Mouse (Mus musculus) heart, embryonic 11.5 days (tissue): ENCODE data around the gene Man2a2. TPM values are rescaled to one million over a fixed set of nuclear protein-coding genes. Genes with fewer than 3 reads are reported as not detected.

Source experiments
- ATAC-seq: fragments of 200-750 bp; cut with Nextera tagmentation; replicated peaks from 2 replicates; pipeline ENCODE4 v1.8.0; 2017; ENCODE audit warnings: moderate library complexity; ENCODE audit not compliant: insufficient number of reproducible peaks, low FRiP score, low TSS enrichment
- H3K27ac ChIP-seq: fragments of 300-500 bp; sonication (generic); 2 replicates; pipeline ENCODE4 v1.5.1; 2014; ENCODE audit warnings: mild to moderate bottlenecking, low read depth, low read length
- H3K27me3 ChIP-seq: fragments of 300-500 bp; sonication (generic); 2 replicates; pipeline ENCODE4 v1.6.1; 2014; ENCODE audit warnings: mild to moderate bottlenecking, low read length, mixed read lengths; ENCODE audit not compliant: control insufficient read depth, insufficient read depth
- H3K36me3 ChIP-seq: fragments of 300-500 bp; sonication (generic); 2 replicates; pipeline ENCODE4 v1.6.1; 2014; ENCODE audit warnings: mild to moderate bottlenecking, low read length, moderate library complexity, mixed read lengths; ENCODE audit not compliant: control insufficient read depth, insufficient read depth
- H3K4me1 ChIP-seq: fragments of 300-500 bp; sonication (generic); 2 replicates; pipeline ENCODE4 v1.6.1; 2014; ENCODE audit warnings: low read length; ENCODE audit not compliant: control insufficient read depth, insufficient read depth
- H3K4me2 ChIP-seq: fragments of 300-500 bp; sonication (generic); 2 replicates; pipeline ENCODE4 v1.6.1; 2014; ENCODE audit warnings: mild to moderate bottlenecking, moderate library complexity
- H3K4me3 ChIP-seq: fragments of 300-500 bp; sonication (generic); 2 replicates; pipeline ENCODE4 v1.5.1; 2014; ENCODE audit warnings: low read depth, low read length
- H3K9ac ChIP-seq: fragments of 300-500 bp; sonication (generic); 2 replicates; pipeline ENCODE4 v1.6.1; 2014; ENCODE audit warnings: mild to moderate bottlenecking, low read depth, low read length, moderate library complexity
- H3K9me3 ChIP-seq: fragments of 300-500 bp; sonication (generic); replicated peaks from 2 replicates; pipeline ENCODE4 v1.6.1; 2016; ENCODE audit warnings: low read length; ENCODE audit not compliant: control insufficient read depth
- WGBS: fragments of 180-500 bp; shearing (Covaris S2); extraction: QIAGEN DNeasy Blood & Tissue Kit; methylation state at CpG from one replicate; pipeline ENCODE4 v1.1.7; 2014; ENCODE audit not compliant: insufficient replicate concordance; 5-methylcytosine and 5-hydroxymethylcytosine counted together
- polyA plus RNA-seq: library from polyadenylated mRNA; unstranded; fragments of >200 nt; fragmentation: Nextera tagmentation; extraction: Ambion mirVana; gene quantifications from 2 replicates; pipeline ENCODE4 v1.2.1, GENCODE M21; 2014

The Man2a2 gene
- polyA plus RNA-seq, 1 experiment from 2014 or later, result 12.3 TPM

GRCm38 (mm10) chr7:80402651-80403321, 31.6 kb upstream of the Man2a2 start:
- H3K9me3 ChIP-seq, result no peaks in the 10 kb centered on the region
- peak overlapping the region; percentile 94 for H3K27ac ChIP-seq
- no peaks in the 10 kb centered on the region for H3K27me3 ChIP-seq
- H3K36me3 ChIP-seq, result 0 out of 2 replicates have a peak, but pooled peaks cover 1% of the 10 kb centered on the region
- peak overlapping the region; percentile 97 for H3K4me3 ChIP-seq
- peak overlapping the region; percentile 92 for H3K4me2 ChIP-seq
- H3K4me1 ChIP-seq, result peaks cover 35% of the 10 kb centered on the region
- H3K9ac ChIP-seq, result peak overlapping the region; percentile 99
- WGBS, result under 1% methylated on average over 59 of the region's 92 CpGs
- ATAC-seq, result peak; percentile 64

GRCm38 (mm10) chr7:80401860-80402641, 30.9 kb upstream of the Man2a2 start:
- under 1% methylated on average over 79 of the region's 102 CpGs for WGBS

GRCm38 (mm10) chr7:80401041-80401859, 30.1 kb upstream of the Man2a2 start:
- H3K4me1 ChIP-seq, result peaks cover 35% of the 10 kb centered on the region
- peak overlapping the region; percentile 92 for H3K4me2 ChIP-seq
- peak overlapping the region; percentile 99 for H3K9ac ChIP-seq
- no peaks in the 10 kb centered on the region for H3K27me3 ChIP-seq
- no peaks in the 10 kb centered on the region for H3K9me3 ChIP-seq
- H3K4me3 ChIP-seq, result peak overlapping the region; percentile 97
- WGBS, result 20% methylated on average over 5 of the region's 5 CpGs
- peaks cover 11% of the 10 kb centered on the region for H3K36me3 ChIP-seq
- peak overlapping the region; percentile 94 for H3K27ac ChIP-seq
- no peak for ATAC-seq

More at GRCm38 (mm10) chr7:80401860-80402641, 30.9 kb upstream of the Man2a2 start:
- peak; percentile 47; the same call in 1 of the 2 replicates for ATAC-seq
- peak overlapping the region; percentile 99 for H3K9ac ChIP-seq
- peak overlapping the region; percentile 97 for H3K4me3 ChIP-seq
- peaks cover 35% of the 10 kb centered on the region for H3K4me1 ChIP-seq
- peak overlapping the region; percentile 92 for H3K4me2 ChIP-seq
- H3K9me3 ChIP-seq, result no peaks in the 10 kb centered on the region
- H3K27ac ChIP-seq, result peak overlapping the region; percentile 94
- peaks cover 5% of the 10 kb centered on the region for H3K36me3 ChIP-seq
- H3K27me3 ChIP-seq, result no peaks in the 10 kb centered on the region

- peaks cover 35% of the 10 kb centered on the region for H3K4me1 ChIP-seq
- peaks cover 14% of the 10 kb centered on the region for H3K36me3 ChIP-seq
- H3K27ac ChIP-seq, result peak overlapping the region; percentile 94; the same call in 1 of the 2 replicates
- no peaks in the 10 kb centered on the region for H3K9me3 ChIP-seq
- H3K4me3 ChIP-seq, result peak overlapping the region; percentile 97
- H3K27me3 ChIP-seq, result no peaks in the 10 kb centered on the region
- no peak for ATAC-seq
- H3K4me2 ChIP-seq, result peak overlapping the region; percentile 92
- WGBS, result 53% methylated on average over 6 of the region's 6 CpGs
- peak overlapping the region; percentile 99 for H3K9ac ChIP-seq
Observed at GRCm38 (mm10) chr7:80400571-80400970, 29.4 kb upstream of the Man2a2 start.

GRCm38 (mm10) chr7:80400099-80400498, 28.9 kb upstream of the Man2a2 start:
- peak overlapping the region; percentile 46; the same call in 1 of the 2 replicates for H3K27ac ChIP-seq
- WGBS, result 46% methylated on average over 5 of the region's 5 CpGs
- peaks cover 31% of the 10 kb centered on the region for H3K4me1 ChIP-seq
- peak overlapping the region; percentile 92 for H3K4me2 ChIP-seq
- H3K27me3 ChIP-seq, result no peaks in the 10 kb centered on the region
- no peak for ATAC-seq
- no peaks in the 10 kb centered on the region for H3K9me3 ChIP-seq
- peak overlapping the region; percentile 99 for H3K9ac ChIP-seq
- peaks cover 19% of the 10 kb centered on the region for H3K36me3 ChIP-seq
- peak overlapping the region; percentile 97 for H3K4me3 ChIP-seq

- 0 out of 2 replicates have a peak overlapping the region, but pooled peaks have one; percentile 35 for H3K9ac ChIP-seq
- 0 out of 2 replicates have a peak overlapping the region, but pooled peaks have one; percentile 5 for H3K4me2 ChIP-seq
- H3K36me3 ChIP-seq, result peaks cover 24% of the 10 kb centered on the region
- peaks cover 22% of the 10 kb centered on the region for H3K4me1 ChIP-seq
- H3K4me3 ChIP-seq, result no peak overlapping the region
- ATAC-seq, result no peak
- H3K27ac ChIP-seq, result no peak overlapping the region
- H3K9me3 ChIP-seq, result no peaks in the 10 kb centered on the region
- WGBS, result 69% methylated on average over 9 of the region's 9 CpGs
- no peaks in the 10 kb centered on the region for H3K27me3 ChIP-seq
Observed at GRCm38 (mm10) chr7:80398654-80399444, 27.7 kb upstream of the Man2a2 start.

GRCm38 (mm10) chr7:80397986-80398385, 26.8 kb upstream of the Man2a2 start:
- no peak overlapping the region for H3K4me3 ChIP-seq
- peaks cover 17% of the 10 kb centered on the region for H3K4me1 ChIP-seq
- 90% methylated on average over 9 of the region's 9 CpGs for WGBS
- no peaks in the 10 kb centered on the region for H3K27me3 ChIP-seq
- no peak overlapping the region for H3K4me2 ChIP-seq
- no peak for ATAC-seq
- H3K36me3 ChIP-seq, result peaks cover 28% of the 10 kb centered on the region
- no peak overlapping the region for H3K27ac ChIP-seq
- H3K9me3 ChIP-seq, result no peaks in the 10 kb centered on the region
- no peak overlapping the region for H3K9ac ChIP-seq
